Mouse (Mus musculus): ENCODE measurements at regions not wholly inside any gene's neighbourhood (a gene's known extent, or its start where the extent isn't known, plus 50 kb on each side); places are given as distances from the start of the nearest gene placed in this dataset.

DNA sequence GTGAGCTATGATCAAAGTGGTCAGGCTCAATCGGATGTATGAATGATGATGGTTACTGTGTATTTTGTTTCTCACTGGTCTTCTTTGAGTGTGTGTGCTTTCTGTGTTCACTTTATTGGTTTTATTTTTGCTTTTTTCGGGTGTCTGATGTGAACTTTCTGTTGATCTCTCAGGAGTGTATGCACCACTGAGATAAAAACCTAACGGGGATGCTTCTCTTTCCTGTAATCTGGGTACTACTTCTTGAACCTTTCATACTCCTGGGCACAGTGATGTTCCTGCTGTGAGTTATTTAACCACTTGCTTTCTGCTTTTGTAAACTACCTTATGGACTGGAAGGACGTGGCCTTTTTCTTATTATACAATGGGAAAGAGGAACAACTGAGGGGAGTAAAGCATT is 133.6 kb downstream of the Zxdb start:
- TF ChIP-seq MYOG (IDR thresholded peaks at IDR 0.05; ENCODE audit: control insufficient read depth, extremely low read depth, insufficient read length) (no peak), CTCF (IDR thresholded peaks at IDR 0.05; ENCODE audit: control insufficient read depth, insufficient read depth, insufficient read length) (no peak), USF1 (IDR thresholded peaks at IDR 0.05; ENCODE audit: low read depth) (no peak), MYOD1 (IDR thresholded peaks at IDR 0.05; ENCODE audit: control insufficient read depth, insufficient read length, low read depth) (no peak), MAX (IDR thresholded peaks at IDR 0.05) (no peak), CEBPB (IDR thresholded peaks at IDR 0.05; ENCODE audit: low read depth) (no peak), FOSL1 (IDR thresholded peaks at IDR 0.05; ENCODE audit: insufficient read depth, low read length, poor library complexity, severe bottlenecking) (no peak)
